Mouse (Mus musculus) gastrocnemius, postnatal 36 days (tissue): Measurements from ENCODE around the gene Esm1. TPM values are rescaled to one million over a fixed set of nuclear protein-coding genes. Genes with fewer than 3 reads are reported as not detected.

Experiments
- DNase-seq, 2 experiments: peaks; one replicate each; pipeline ENCODE4 v3.0.0; 2022
- intact Hi-C: fragments of 180-260 bp; cut with DNase I; formaldehyde crosslinking; loops from one replicate; pipeline ENCODE4 v1.15.1; 2025
- long read RNA-seq, 2 experiments: library from polyadenylated mRNA; stranded (forward); transcript quantifications; one replicate each; pipeline ENCODE4 v2.0.0; 2021
- total RNA-seq, 2 experiments: library from RNA; stranded (reverse); gene quantifications; 2 replicates each; pipeline ENCODE4 v1.2.3; 2021

Gene Esm1
- under 1 TPM; 0.39 to 0.56 TPM for total RNA-seq
- long read RNA-seq, experiment 1, result 0 reads
- long read RNA-seq, experiment 2, result 0 reads

GRCm38 (mm10) chr13:113209624-113210023 is at the start of gene Esm1:
Esm1 (plus strand) TSS chr13:113209659.
- intact Hi-C loops, result no loop called here
- DNase-seq, result no peak

DNA sequence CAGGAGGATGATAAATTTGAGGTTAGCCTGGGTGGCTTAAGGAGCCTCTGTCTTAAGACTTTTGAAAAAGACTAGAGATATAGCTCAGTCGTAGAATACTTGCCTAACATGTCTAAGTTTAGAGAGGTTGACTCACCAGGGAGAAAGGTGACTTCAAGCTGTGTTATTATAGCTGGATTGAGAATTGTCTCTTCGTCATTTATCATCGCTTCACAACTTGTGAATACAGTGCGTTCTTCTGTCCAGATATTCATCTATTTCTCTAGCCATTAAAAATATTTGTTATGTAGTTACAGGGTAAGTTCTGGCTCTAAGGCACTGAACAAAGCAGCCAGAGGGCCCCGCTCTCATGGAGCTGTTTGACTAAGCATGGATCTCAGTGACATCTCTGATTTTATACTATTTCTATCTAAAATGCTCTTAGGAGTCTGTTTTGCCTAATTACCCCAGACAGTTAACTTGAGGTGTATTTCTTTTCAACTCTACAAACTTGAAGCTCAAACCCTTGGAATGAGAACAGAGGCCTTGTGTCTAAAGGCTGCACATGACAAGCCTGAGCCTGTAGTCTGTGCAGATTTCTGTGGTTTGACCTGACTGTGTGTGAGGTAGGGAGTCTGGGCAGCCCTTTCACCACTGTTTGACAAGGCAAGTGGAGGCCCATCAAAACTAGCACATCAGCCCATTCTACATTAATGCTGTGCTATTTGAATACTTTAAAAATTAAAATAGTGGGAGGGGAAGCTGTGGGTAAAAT is 45.0 kb upstream of the Esm1 start:
- intact Hi-C loops, result no loop called here
- no peak for DNase-seq

DNA sequence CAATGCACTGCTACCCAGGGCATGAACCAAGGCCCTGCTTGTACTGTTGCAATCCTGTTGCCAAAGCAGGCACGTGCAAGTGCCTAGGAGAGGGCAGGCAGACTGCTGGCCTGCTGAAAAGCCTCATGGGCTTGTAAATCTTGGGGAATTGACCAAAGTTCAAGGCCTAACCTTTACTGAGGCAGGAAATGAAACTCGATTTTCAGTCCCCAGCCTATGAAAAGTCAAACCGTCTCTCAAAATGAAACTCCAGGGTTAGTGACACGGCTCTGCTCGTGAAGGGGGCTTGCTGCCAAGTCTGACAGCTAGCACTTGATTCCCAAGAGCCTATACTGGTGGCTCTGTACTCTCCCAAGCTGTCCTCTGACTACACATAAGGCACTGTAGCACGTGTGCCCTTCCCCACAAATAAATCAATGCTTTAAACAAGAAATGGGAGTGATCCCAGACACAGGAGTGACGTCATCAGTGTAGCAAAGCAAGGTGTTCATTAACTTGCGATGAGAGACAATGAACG is 41.4 kb upstream of the Esm1 start:
- no peak for DNase-seq
- intact Hi-C loops, result no loop called here

DNA sequence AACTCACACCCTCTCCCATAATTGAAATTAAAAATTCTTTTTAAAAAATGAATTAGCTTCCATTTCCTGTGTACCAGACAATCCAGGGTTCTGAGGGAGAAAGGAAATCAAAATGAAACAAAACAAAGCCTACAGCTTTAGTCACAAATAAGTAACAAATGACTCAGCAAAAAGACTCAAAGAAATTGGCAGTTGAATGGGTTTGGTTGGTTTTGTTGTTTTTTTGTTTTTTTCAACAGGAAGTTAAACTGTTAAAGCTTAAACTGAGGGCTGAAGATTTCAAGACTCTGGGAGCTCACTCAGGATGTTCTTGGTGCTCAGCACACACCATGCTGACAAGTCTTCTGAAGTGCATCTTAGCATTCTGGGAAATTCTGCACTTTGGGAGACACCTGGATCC is 39.2 kb upstream of the Esm1 start:
- DNase-seq, result no peak
- intact Hi-C loops, result no loop called here

DNA sequence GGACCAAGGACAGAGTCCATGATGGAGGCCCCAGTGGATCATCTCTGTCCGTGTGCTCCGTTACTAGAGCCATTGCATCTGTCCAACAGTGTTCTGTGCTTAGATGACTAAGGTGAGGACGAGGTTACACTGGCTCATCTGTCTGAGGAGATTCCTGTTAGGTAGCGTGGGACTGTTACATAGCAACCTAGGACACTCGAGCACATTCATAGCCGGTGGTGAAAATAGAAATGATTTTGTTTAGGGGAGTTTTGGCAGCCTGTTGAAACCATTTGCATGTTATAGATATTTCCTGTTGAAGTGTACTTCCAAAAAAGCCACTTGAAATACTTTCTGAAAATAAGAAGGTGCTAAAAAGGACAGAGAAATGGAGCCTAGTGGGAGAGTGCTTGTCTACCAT is 35.3 kb upstream of the Esm1 start:
- intact Hi-C loops, result no loop called here

GRCm38 (mm10) chr13:113183310-113183709 is 26.1 kb upstream of the Esm1 start:
- intact Hi-C loops, result no loop called here
- DNase-seq, result no peak

More for the DNA sequence above, 35.3 kb upstream of the Esm1 start:
- DNase-seq, result no peak

DNA sequence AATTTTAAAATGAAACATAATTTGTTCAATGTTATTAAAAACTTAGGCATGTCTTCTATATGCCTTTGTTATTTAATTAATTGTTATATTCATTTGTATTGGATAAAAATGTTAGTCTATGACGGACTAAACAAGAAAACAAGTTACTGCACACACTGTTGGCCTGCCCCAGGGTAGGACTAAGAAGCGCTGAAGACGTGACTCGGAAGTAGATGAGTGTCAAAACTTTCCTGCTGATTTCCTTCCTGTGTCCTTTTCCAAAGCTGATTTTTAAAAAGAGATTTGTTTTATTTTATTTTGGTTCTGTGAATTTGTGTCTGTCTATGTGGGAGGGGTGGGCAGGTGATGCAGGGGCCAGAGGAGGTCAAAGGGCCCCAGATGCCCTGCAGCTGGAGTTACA is 25.7 kb upstream of the Esm1 start:
- intact Hi-C loops, result no loop called here
- no peak for DNase-seq

GRCm38 (mm10) chr13:113196808-113197674 is 12.4 kb upstream of the Esm1 start:
- intact Hi-C loops, result no loop called here
- DNase-seq, result no peak

DNA sequence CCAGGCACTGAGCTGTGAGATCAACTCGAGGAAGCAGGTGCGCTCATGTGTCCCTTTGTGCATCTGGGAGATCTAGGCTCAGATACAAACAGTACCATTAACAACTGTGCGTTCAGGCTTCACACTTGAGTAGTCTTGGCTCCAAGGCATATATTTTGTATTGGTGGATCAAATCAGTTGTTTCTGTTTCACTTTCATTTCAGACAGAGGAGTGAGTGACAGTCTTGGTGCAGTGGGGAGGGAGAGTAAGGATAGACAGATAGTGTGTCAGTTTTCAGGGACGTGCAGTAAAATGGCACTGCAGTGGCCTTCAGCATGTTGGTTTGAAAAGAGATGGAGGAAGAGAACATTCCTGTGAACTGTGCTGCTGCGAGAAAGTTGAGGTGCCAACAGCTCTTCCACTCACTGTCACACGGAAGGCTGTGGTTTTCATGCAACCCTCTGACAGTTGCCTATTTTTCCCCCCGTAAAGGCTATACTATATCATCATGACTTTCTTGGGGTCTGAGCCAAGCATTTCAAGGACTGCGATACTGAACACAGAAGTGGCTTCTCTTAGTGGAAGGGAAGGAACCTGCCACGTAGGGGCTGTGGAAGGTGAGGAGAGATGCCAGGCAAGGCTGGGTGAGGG is 11.5 kb upstream of the Esm1 start:
- intact Hi-C loops, result no loop called here

GRCm38 (mm10) chr13:113199331-113199730 is 10.1 kb upstream of the Esm1 start:
- no peak for DNase-seq
- intact Hi-C loops, result no loop called here

More for the DNA sequence above, 11.5 kb upstream of the Esm1 start:
- no peak for DNase-seq

- intact Hi-C loops, result no loop called here
These were observed 8.7 kb upstream of the Esm1 start for GRCm38 (mm10) chr13:113200726-113201125.

DNA sequence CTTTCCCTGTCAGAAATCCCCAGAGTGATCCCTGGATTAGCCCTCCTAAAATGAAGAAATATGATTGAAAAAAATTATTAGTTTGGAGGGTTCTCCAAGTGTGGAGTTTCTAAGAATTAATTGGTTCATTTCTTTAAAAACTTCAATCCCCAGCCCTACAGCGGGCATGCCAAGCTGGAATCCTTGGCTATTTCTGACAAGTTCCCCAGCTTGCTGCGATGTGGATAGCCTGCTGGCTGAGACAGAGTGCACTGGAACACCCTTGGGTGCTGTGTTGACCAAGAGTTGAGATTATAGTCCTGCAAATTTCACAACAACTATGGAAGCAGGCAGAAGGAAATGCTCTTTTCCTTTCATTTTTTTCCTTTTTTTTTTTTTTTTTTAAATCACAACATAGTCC is 7.8 kb upstream of the Esm1 start:
- DNase-seq, result no peak

More at GRCm38 (mm10) chr13:113200726-113201125, 8.7 kb upstream of the Esm1 start:
- no peak for DNase-seq

GRCm38 (mm10) chr13:113202184-113202583 is 7.3 kb upstream of the Esm1 start:
- intact Hi-C loops, result no loop called here
- DNase-seq, result no peak

More for the DNA sequence above, 7.8 kb upstream of the Esm1 start:
- intact Hi-C loops, result no loop called here

DNA sequence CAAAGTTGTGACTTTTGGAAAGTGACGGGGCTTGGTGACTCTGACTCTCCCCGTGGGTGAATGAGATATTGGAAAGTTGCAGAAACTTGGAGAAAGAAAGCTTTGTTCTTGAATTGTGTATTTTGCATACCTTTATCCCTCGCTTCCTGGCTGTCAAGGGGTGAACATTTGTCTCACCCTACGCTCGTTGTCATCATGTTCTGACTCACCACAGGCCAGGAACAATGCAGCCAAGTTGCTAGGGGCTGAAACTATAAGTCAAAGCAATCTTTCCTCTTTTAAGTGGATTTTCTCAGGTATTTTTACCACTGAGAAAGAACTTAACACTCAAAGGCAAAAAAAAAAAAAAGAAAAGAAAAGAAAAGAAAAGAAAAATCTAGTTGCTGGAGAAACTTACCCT is 6.3 kb upstream of the Esm1 start:
- intact Hi-C loops, result no loop called here
- DNase-seq, result no peak

DNA sequence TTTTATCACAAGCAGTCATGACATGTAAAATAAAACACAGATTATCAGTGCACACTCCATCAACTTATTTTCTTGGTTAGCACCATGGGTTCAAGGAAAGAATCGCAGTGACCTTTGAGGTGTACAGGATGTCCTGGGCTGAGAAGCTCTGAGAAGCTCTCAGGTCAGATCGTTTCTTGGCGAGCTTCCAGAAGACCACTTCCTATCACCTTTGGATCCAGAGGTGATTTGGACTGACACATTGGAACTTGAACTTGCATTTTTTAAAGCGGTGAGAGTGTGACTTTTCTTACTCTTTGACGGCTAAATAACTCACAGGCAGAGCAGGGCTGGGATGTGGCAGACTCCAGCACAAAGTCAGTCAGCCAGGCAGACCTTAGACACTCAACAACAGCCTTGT is 4.1 kb upstream of the Esm1 start:
- intact Hi-C loops, result no loop called here

DNA sequence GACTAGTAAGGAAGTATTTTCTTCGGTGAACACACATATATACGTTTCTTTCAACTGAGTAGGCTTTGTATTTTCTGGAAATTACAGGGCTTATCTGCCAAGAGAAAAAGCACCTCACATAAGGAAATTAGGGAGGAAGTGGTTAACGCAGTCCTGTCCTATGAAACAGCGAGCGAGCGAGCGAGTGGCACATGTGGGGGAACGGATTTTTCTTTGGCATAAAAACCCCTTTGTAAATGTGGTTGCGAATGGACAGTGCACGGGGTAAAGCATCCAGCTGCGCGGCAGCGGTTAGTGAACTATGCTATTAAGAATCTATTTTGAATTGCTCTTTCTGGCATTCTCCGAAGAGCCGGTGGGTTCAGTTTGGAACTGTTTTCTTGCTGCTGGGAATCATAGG is 1.9 kb downstream of the Esm1 start:
- DNase-seq, result no peak
- intact Hi-C loops, result no loop called here

More for the DNA sequence above, 4.1 kb upstream of the Esm1 start:
- DNase-seq, result no peak

DNA sequence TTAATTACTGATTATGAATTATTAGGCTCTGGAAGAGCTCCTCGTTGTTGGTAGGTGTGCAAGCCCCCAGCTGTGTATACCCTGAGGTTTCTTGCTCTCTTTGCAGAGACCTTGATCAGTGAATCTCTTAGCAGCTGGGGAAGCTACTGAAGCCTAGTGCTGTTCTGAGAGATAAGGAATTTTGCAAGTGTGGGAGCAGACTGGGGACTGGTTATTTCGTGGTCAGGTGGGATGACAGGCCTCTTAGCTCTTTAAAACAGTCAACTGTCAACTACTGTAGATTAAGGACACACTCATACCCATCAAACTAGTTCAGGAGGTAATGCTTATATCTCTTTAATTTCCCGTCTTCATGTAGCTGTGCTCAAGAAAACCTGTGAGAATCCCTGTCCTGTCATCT is 2.9 kb downstream of the Esm1 start:
- no peak for DNase-seq
- intact Hi-C loops, result no loop called here

GRCm38 (mm10) chr13:113213865-113214264 is 4.4 kb downstream of the Esm1 start:
- intact Hi-C loops, result no loop called here
- DNase-seq, result no peak

DNA sequence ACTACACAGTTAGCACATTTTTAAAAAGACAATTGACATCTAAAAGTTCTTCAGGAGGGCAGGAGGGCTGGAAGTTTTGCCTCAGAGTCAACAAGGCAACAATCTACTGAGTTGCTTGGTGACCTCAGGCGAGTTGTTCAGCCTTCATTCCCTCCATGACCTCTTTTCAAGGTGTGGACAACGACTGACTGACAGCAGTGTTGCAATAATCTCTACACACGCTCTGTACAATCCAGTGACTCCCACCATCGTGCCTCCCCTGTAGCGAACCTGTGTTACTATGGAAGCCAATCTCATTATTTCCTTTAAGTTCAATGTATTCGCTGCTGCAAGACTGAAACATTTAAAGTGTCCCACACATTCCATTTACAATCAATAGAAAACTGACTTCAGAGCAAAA is 12.4 kb downstream of the Esm1 start:
- intact Hi-C loops, result no loop called here
- DNase-seq, result no peak

GRCm38 (mm10) chr13:113224105-113224504 is 14.6 kb downstream of the Esm1 start:
- peak in 1 of 2 experiments; percentile 12 for DNase-seq
- intact Hi-C loops, result no loop called here

DNA sequence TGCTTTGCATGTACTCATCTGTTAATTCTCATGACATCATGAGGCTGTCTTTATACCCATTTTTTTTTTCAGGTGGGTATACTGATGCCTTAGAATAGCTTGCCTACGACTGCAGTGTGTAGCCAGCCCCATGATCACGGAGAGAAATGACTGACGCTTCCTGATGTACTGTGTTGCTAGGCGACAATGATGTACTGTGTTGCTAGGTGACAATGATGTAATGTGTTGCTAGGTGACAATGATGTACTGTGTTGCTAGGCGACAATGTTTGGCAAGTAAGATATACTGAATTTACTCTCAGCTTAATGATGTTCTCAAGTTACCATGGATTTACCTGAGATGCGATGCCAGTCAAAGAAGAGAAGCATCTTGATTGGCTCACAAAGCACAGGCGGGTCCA is 16.4 kb downstream of the Esm1 start, which contains the start of gene Gzmk:
Gene Gzmk, minus strand, starts transcription at position 98 of the 400 bp plus-strand sequence.
- intact Hi-C loops, result no loop called here

More for the DNA sequence above, 16.4 kb downstream of the Esm1 start, which contains the start of gene Gzmk:
- no peak for DNase-seq
